Mouse (Mus musculus) limb, embryonic 14.5 days (tissue): ENCODE data around the gene Cenpp. TPM values are rescaled to one million over a fixed set of nuclear protein-coding genes. Genes with fewer than 3 reads are reported as not detected.
"Not testable (repeated sequence)": the region's sequence is repeated elsewhere in the genome, so short reads cannot be mapped to it uniquely, and the experiment has no call there.

Experiments
- ATAC-seq: fragments of 200-750 bp; cut with Nextera tagmentation; 2 replicates; pipeline ENCODE4 v1.8.0; 2017; ENCODE audit warnings: low read depth, moderate number of reproducible peaks, moderate TSS enrichment; ENCODE audit not compliant: low FRiP score
- DNase-seq: peaks from one replicate; pipeline ENCODE4 v3.0.0-alpha.2; 2015; ENCODE audit warnings: low spot score
- H3K27ac ChIP-seq: fragments of 300-500 bp; sonication (generic); replicated peaks from 2 replicates; pipeline ENCODE4 v1.5.1; 2014; ENCODE audit warnings: low read depth, mild to moderate bottlenecking, low read length, moderate library complexity, mixed read lengths
- H3K27me3 ChIP-seq: fragments of 300-500 bp; sonication (generic); 2 replicates; pipeline ENCODE4 v1.6.1; 2014; ENCODE audit warnings: low read length, mixed read lengths; ENCODE audit not compliant: control insufficient read depth, insufficient read depth
- H3K36me3 ChIP-seq: fragments of 300-500 bp; sonication (generic); 2 replicates; pipeline ENCODE4 v1.6.1; 2014; ENCODE audit warnings: mild to moderate bottlenecking, low read length, moderate library complexity, mixed read lengths; ENCODE audit not compliant: control insufficient read depth, insufficient read depth
- H3K4me1 ChIP-seq: fragments of 300-500 bp; sonication (generic); 2 replicates; pipeline ENCODE4 v1.6.1; 2014; ENCODE audit warnings: antibody characterized with exemption, low read length, mixed read lengths; ENCODE audit not compliant: control insufficient read depth, insufficient read depth
- H3K4me2 ChIP-seq: fragments of 300-500 bp; sonication (generic); replicated peaks from 2 replicates; pipeline ENCODE4 v1.6.1; 2014; ENCODE audit warnings: low read depth, mild to moderate bottlenecking, low read length, moderate library complexity; ENCODE audit not compliant: severe bottlenecking
- H3K4me3 ChIP-seq: fragments of 300-500 bp; sonication (generic); replicated peaks from 2 replicates; pipeline ENCODE4 v1.5.1; 2014; ENCODE audit warnings: low read length
- H3K9ac ChIP-seq: fragments of 300-500 bp; sonication (generic); 2 replicates; pipeline ENCODE4 v1.6.1; 2014; ENCODE audit warnings: mild to moderate bottlenecking, low read depth, low read length, moderate library complexity; ENCODE audit not compliant: severe bottlenecking
- H3K9me3 ChIP-seq: fragments of 300-500 bp; sonication (generic); 2 replicates; pipeline ENCODE4 v1.6.1; 2016; ENCODE audit warnings: low read length; ENCODE audit not compliant: control insufficient read depth
- POLR2A ChIP-seq: fragments of 200-500 bp; IDR thresholded peaks from 2 replicates; pipeline ENCODE4 v1.8.0; 2012; ENCODE audit warnings: inconsistent platforms, mild to moderate bottlenecking, moderate library complexity, borderline replicate concordance; ENCODE audit not compliant: insufficient read depth, insufficient read length; ENCODE audit errors: extremely low read depth
- WGBS: fragments of 180-500 bp; shearing (Covaris S2); extraction: QIAGEN DNeasy Blood & Tissue Kit; methylation state at CpG from one replicate; pipeline ENCODE4 v1.1.7; 2014; 5-methylcytosine and 5-hydroxymethylcytosine counted together
- polyA plus RNA-seq, 2 experiments: library from polyadenylated mRNA; depleted of rRNA in 1 of 2; stranded (reverse) in 1 of 2; unstranded in 1 of 2; fragments of >200 nt; fragmentation: Nextera tagmentation in 1 of 2; extraction: Ambion mirVana in 1 of 2; gene quantifications; 2 replicates each; pipeline versions ENCODE4 v1.2.1 to v1.2.3; 2012 to 2014

The Cenpp gene
- polyA plus RNA-seq, 2 experiments: 9.8 to 22.2 TPM

- H3K4me1 ChIP-seq: no peaks in the 10 kb centered on the region; the same call in 1 of the 2 replicates
- no peak within 1 kb of the TSS for H3K9ac ChIP-seq
- H3K4me2 ChIP-seq: peak within 1 kb of the TSS; percentile 47
- H3K27ac ChIP-seq: peak within 1 kb of the TSS; percentile 85
- DNase-seq: peak; percentile 92
- TF ChIP-seq POLR2A: no peak
- WGBS: 13% methylated on average over 4 of the region's 4 CpGs
- H3K4me3 ChIP-seq: peak within 1 kb of the TSS; percentile 40
- no peaks in the 10 kb centered on the region for H3K9me3 ChIP-seq
- ATAC-seq: peak; percentile 87
- peaks cover 3% of the 10 kb centered on the region; the same call in 1 of the 2 replicates for H3K36me3 ChIP-seq
- no peaks in the 10 kb centered on the region for H3K27me3 ChIP-seq
Observed at GRCm38 (mm10) chr13:49607714-49608113, 44.9 kb downstream of the Cenpp start, which contains the start of gene Ogn. TSS of gene Ogn (plus strand) at chr13:49608046.

DNA sequence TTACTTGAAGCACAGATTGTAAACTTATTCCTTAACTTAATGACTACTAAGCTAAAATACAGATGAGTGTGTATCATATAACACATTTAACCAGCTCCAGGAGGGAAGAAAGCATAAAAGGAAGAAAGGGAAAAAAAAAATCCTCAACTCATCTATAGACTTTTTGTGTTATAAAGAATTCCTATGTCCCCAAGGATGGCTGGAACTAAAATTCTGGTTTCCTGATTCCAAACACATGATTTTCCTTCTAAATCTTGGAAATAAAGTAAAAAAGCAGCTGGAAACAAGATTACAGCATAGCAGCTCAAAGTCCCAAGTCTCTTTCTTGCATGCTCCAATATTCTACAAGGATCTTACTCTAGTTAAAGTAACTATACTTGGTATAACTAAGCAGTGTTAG lies 49.0 kb downstream of the Cenpp start:
- Histone ChIP-seq H3K27me3 (no peaks in the 10 kb centered on the region), H3K9ac (no peak overlapping the region), H3K4me2 (no peak overlapping the region), H3K9me3 (no peaks in the 10 kb centered on the region; the same call in 1 of the 2 replicates), H3K27ac (no peak overlapping the region), H3K36me3 (no peaks in the 10 kb centered on the region), H3K4me1 (no peaks in the 10 kb centered on the region), H3K4me3 (no peak overlapping the region)
- no peak for TF ChIP-seq POLR2A
- DNase-seq: peak; percentile 62
- no peak for ATAC-seq

GRCm38 (mm10) chr13:49602541-49602940 lies 50.0 kb downstream of the Cenpp start:
- not testable (repeated sequence) for H3K4me3 ChIP-seq, H3K9ac ChIP-seq, DNase-seq, H3K27ac ChIP-seq, H3K9me3 ChIP-seq, H3K4me1 ChIP-seq, H3K27me3 ChIP-seq, ATAC-seq, H3K4me2 ChIP-seq, H3K36me3 ChIP-seq
- 89% methylated on average over 2 of the region's 2 CpGs for WGBS

- Histone ChIP-seq H3K9ac (no peak overlapping the region), H3K27ac (0 out of 2 replicates have a peak overlapping the region, but pooled peaks have one; percentile 46), H3K27me3 (no peaks in the 10 kb centered on the region), H3K36me3 (no peaks in the 10 kb centered on the region), H3K4me3 (no peak overlapping the region), H3K4me1 (peaks cover 12% of the 10 kb centered on the region), H3K4me2 (no peak overlapping the region), H3K9me3 (no peaks in the 10 kb centered on the region)
- 93% methylated on average over 6 of the region's 6 CpGs for WGBS
- DNase-seq (no peak), ATAC-seq (no peak)
- TF ChIP-seq POLR2A: no peak
Observed at GRCm38 (mm10) chr13:49586062-49586461, 66.5 kb downstream of the Cenpp start.

- peak overlapping the region; percentile 63 for H3K27ac ChIP-seq
- DNase-seq: peak; percentile 89
- H3K4me1 ChIP-seq: peaks cover 12% of the 10 kb centered on the region
- H3K9ac ChIP-seq: no peak overlapping the region
- ATAC-seq: peak; percentile 51; the same call in 1 of the 2 replicates
- no peak for TF ChIP-seq POLR2A
- no peak overlapping the region for H3K4me3 ChIP-seq
- 49% methylated on average over 8 of the region's 8 CpGs for whole genome bisulfite sequencing
- H3K4me2 ChIP-seq: no peak overlapping the region
- H3K27me3 ChIP-seq: no peaks in the 10 kb centered on the region
- H3K9me3 ChIP-seq: no peaks in the 10 kb centered on the region
- H3K36me3 ChIP-seq: no peaks in the 10 kb centered on the region
Observed at GRCm38 (mm10) chr13:49584307-49585005, 68.1 kb downstream of the Cenpp start.
